Mouse (Mus musculus) cerebellum, adult 8-10 months (tissue): ENCODE data around the gene Slc2a1.

Experiments
- DNase-seq: peaks from one replicate; pipeline ENCODE4 v3.0.0; 2022

The Slc2a1 gene

DNA sequence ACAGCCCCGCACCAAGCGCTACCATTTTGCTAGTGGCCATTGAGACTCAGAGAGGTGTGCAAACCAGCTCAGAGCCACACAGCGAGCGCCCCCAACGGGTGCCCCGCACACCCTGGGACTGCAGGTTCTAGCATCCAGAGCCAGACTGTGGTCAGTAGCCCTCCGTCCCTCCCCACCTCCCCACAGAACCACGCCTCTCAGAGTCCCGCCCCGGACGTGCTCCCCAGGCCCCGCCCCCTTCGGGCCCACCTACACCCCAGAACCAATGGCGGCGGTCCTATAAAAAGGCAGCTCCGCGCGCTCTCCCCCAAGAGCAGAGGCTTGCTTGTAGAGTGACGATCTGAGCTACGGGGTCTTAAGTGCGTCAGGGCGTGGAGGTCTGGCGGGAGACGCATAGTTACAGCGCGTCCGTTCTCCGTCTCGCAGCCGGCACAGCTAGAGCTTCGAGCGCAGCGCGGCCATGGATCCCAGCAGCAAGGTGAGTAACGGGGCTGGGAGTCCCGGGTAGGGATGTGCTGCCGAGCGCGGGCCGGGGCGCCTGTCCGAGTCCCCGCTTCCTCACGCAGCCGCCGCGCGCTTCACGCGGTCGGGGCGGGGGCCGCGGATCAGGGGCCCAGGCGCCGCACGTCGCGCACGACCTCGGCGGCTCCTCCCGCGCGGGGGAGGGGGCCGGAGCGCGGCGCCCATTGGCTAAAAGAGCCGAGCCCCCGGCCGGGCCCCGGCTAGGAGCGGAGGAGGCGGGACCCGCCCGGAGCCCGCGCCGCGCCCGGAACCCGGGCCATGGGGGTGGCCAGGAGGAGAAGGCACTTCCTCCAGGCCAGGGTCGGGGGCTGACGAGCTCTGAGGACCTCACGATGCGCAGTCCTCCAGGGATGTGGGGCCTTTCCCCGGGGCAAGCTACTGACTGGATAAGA is at the start of gene Slc2a1:
Gene Slc2a1, plus strand, starts transcription at position 217 of the 914 bp plus-strand sequence.
- peak; percentile 89 for DNase-seq

DNA sequence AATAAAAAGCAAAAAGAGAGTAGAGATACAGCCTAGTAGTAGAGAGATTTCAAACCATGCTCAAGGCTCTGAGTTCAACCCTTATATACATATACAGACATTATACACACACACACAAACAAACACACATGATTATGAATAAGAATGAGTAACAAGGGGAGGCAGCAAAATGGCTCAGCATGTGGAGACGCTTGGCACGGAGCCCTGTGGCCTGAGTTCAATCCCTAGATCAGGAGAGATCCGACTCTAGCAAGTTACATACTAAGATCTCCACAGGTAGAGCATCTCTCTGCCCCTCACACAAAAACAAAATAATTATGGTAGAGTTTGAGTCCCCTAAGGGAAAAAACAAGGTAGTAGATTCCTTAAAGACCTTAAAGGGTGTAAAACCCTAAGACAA is 41.7 kb upstream of the Slc2a1 start:
- DNase-seq = no peak

- DNase-seq = no peak
These were observed 41.3 kb upstream of the Slc2a1 start for GRCm38 (mm10) chr4:119067204-119067603.

DNA sequence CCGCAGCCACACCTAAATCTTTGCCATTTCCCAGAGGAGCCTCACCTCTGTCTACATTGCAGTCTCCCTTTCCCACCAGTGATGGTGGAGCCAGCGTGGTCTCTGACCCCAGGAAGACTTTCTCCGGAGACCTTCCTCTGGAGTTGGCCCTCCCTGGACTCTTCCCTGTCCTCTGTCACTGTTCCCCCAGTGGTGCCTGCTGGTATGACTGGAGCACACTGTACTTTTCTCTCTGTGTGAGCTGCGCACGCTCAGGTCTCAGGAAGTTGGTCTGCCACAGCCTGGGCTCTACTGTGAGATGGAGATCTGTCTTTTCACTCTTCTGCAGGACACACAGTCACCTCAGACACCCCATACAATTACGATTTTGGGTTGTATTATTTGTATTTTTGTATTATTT is 39.6 kb upstream of the Slc2a1 start:
- DNase-seq = no peak

DNA sequence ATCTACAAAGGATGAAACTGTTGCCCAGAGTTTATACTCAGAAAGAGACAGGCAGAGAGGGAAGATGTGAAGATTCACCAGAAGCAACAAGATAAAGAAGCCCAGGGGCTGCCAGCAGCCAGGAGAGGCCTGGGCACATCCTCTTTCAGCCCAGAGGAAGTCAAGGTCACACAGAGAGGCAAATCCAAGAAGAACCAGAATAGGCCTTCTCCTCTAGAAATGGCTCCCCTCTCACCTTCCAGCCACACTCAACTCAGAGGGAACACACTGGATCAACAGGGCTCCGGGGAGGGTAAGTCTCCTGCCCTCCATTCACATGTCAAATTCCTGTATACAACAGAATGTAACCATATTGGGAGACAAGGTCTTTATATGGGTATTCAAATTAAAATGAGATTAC is 38.3 kb upstream of the Slc2a1 start:
- no peak for DNase-seq

GRCm38 (mm10) chr4:119070959-119071647 is 37.4 kb upstream of the Slc2a1 start:
- no peak for DNase-seq

- DNase-seq = no peak
These were observed 36.7 kb upstream of the Slc2a1 start for GRCm38 (mm10) chr4:119071648-119072362.

GRCm38 (mm10) chr4:119072363-119072940 is 36.1 kb upstream of the Slc2a1 start:
- no peak for DNase-seq

DNA sequence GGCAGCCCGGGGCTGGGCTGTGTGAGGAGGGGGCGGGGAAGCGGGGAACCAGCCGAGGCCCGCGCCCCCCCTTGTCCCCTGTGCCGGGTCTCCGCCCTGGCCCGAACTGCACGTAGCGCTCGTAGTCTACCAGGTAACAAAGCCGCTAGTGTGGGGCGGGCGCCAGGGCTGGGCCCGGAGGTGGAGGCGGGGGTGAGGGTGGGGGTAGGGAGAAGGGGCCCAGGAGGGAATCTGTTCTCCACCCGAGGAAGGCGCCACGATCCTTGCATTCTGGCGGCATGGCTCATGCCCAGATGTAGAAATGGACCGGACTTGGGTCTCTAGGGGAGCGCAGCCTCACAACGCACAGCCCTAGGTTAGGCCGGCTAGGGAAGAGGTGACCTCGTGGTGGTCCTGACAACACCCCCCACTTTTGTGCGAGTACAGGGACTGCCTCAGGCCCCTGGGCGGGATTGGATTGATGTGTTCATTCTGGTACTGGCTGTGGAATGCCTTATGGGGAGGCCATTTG is 35.5 kb upstream of the Slc2a1 start:
- DNase-seq = no peak

- DNase-seq = no peak
These were observed 34.9 kb upstream of the Slc2a1 start for GRCm38 (mm10) chr4:119073626-119074025.

DNA sequence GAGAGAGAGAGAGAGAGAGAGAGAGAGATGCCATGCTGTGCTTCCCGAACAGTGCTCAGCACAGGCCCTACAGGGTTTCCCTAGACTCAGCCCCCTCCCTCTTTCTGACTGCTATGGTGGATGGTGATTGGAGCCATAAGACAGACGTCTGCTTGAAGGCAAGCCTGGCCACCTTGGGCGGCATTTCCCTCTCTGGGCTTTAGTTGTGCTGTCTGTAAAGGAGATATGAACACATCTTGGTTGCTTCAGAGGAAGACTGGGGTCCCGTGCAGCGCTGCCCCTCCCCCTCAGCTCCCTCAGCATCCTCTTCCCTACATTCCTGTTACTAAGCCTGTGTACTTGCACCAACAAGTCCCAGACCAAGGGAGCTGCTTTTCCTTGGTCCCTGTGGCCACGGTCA is 33.9 kb upstream of the Slc2a1 start:
- DNase-seq = no peak

DNA sequence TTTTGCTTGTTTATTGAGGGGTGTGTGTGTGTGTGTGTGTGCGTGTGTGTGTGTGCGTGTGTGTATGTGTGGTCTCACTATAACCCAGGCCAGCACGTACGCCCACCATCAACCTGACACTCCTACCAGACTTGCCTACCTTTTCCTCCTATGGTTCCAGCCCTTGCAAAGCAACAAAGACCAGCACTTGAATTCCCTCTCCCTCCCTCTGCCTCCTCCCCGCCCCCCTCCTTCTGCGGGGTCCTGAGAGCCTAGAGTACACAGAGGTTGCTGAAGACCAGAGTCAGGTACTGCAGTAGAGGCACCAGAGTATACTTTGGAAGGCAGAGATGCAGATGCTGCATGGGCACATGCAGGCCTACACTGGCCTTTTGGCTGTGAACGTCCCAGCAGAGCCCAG is 33.2 kb upstream of the Slc2a1 start:
- no peak for DNase-seq

GRCm38 (mm10) chr4:119076336-119076735 is 32.2 kb upstream of the Slc2a1 start:
- no peak for DNase-seq

DNA sequence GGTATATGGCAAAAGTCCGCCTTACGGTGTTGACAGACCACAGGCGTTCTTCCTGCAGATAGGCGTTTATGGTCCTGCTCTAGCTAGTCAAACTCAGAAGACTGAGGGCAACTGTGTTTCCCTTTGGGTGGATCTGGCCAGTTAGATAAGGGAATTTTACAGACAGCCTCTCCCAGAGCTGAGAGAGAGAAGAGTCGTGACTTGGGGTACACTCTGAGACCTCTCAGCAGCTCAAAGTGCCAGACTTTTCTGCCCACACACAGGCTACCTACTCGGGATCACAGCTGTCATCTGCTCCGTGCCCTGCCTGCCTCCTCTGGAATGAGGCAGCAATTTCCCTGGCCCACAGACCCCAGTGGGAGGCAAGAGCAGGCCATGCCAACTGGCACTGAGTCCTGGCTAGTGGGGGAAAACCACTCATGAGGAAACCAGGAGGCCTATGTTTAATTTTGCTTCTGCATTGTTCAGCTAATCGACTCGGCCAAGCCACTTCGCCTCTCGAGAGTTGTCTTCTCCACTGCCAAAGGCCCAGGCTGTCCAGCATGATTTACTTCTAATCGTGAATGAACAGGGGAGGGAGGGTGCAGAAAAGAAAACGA is 31.3 kb upstream of the Slc2a1 start:
- peak; percentile 22 for DNase-seq

DNA sequence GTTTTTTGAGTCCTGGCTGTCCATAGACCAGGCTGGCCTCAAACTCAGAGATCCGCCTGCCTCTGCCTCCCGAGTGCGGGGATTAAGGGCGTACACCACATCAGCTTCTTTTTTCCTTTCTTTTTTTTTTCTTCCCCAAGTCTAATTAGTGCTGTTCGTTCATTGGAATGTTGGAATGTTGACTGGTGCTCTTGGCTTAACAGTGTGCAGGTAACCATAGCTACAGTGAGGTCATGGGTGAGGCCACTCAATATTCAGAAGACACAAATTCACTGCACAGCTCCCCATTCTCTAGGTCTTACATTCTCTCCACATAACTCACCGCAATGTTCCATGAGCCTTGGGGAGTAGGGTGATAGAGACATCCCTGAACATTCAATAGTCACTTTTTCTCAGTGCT is 28.6 kb upstream of the Slc2a1 start:
- DNase-seq = no peak

DNA sequence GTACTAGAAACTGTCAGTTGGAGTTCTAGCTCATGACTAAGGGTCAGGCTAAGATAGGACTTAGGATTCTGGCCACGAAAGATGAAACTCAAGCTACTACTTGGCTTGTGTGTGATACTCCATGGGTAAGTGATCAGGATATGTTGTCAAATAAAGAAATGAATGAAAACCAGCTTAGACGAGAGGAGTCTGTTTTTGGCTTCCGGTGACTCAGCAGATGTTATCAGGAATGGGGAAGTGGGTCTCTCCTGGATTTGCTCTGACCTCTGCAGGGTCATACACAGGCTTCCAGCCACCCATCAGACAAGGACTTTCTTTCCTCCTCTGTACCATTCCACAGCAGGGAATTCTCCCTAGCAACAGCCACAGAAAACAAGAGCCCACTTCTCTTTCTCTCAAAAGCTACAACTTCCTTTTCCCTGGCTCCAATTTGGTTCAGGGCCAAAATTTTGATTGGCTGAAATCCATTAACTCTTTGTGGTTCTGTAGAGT is 25.7 kb upstream of the Slc2a1 start:
- no peak for DNase-seq

GRCm38 (mm10) chr4:119088424-119088823 is 20.1 kb upstream of the Slc2a1 start:
- DNase-seq = no peak

- DNase-seq = no peak
These were observed 14.6 kb upstream of the Slc2a1 start for GRCm38 (mm10) chr4:119093890-119094289.

- DNase-seq = no peak
These were observed 13.5 kb upstream of the Slc2a1 start for GRCm38 (mm10) chr4:119094987-119095386.

GRCm38 (mm10) chr4:119096401-119096800 is 12.1 kb upstream of the Slc2a1 start:
- DNase-seq = no peak

- no peak for DNase-seq
These were observed 11.1 kb upstream of the Slc2a1 start for GRCm38 (mm10) chr4:119097421-119097820.
